ENCODE assay signal across 21 mouse cellular contexts in the genomic region with DNA sequence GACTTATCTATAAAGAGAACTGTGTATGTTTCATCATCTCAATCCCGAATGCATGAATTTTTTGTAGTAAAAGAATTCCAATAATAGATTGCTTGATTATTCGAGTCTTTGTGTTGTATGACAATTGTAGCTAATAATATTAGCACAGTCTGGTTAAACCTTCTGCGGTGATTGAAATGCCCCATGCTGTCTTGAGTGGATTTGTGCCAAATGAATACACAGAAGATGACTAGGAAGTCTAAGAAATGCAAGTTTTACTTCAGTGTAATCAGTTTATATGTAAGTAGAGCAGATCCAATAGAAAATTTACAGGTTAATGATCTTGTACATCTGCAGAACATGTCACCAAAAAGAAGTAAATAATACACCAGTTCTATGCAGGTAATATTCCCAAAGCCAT.
"Had no signal": no experiment of that assay in that cellular context is flagged by ENCODE, and none has a peak within 500 bp of the region (broad histone marks: within the 10 kb centered on the region; RNA-seq: fewer than 3 reads in every experiment).

No protein-coding gene starts in this region.

- H3K9me3 ChIP-seq: limb, embryonic 12.5 days; limb, embryonic 15.5 days; midbrain, embryonic 12.5 days; neural tube, embryonic 13.5 days; stomach, embryonic 15.5 days had no signal

- H3K27me3 ChIP-seq: limb, embryonic 12.5 days; limb, embryonic 15.5 days; midbrain, embryonic 12.5 days; neural tube, embryonic 13.5 days; stomach, embryonic 15.5 days had no signal

- H3K27ac ChIP-seq: kidney, postnatal 0 days; layer of hippocampus, adult 2 months; limb, embryonic 12.5 days; limb, embryonic 15.5 days; liver, embryonic 14.5 days; macrophage; midbrain, embryonic 12.5 days; neural tube, embryonic 13.5 days; stomach, embryonic 15.5 days had no signal

- ATAC-seq: liver, postnatal 0 days; lung, postnatal 0 days; midbrain, embryonic 16.5 days had no signal

- DNase-seq: kidney, postnatal 25 days; layer of hippocampus, adult 9-11 months; liver, postnatal 0 days; lung, embryonic 14.5 days; retina, postnatal 1 day; right cerebral cortex, postnatal 25 days; spleen, adult 18-20 months; thymus, postnatal 25 days had no signal

- H3K9ac ChIP-seq: limb, embryonic 12.5 days; limb, embryonic 15.5 days; liver, embryonic 14.5 days; liver, postnatal 0 days; lung, embryonic 14.5 days; midbrain, embryonic 12.5 days; neural tube, embryonic 13.5 days; stomach, embryonic 15.5 days had no signal

- H3K4me1 ChIP-seq: limb, embryonic 12.5 days; limb, embryonic 15.5 days; midbrain, embryonic 12.5 days; neural tube, embryonic 13.5 days; stomach, embryonic 15.5 days had no signal

- H3K36me3 ChIP-seq: limb, embryonic 12.5 days; limb, embryonic 15.5 days; midbrain, embryonic 12.5 days; neural tube, embryonic 13.5 days; stomach, embryonic 15.5 days had no signal

- H3K4me2 ChIP-seq: limb, embryonic 12.5 days; limb, embryonic 15.5 days; liver, embryonic 11.5 days; lung, embryonic 14.5 days; midbrain, embryonic 12.5 days; neural tube, embryonic 13.5 days; stomach, embryonic 15.5 days had no signal

- H3K4me3 ChIP-seq: layer of hippocampus, adult 2 months; limb, embryonic 12.5 days; limb, embryonic 15.5 days; midbrain, embryonic 12.5 days; myocyte; neural tube, embryonic 13.5 days; stomach, embryonic 15.5 days had no signal
